Mouse (Mus musculus) frontal cortex, adult (tissue): Measurements from ENCODE around the gene Ankrd31.
"Not testable (repeated sequence)": the region's sequence is repeated elsewhere in the genome, so short reads cannot be mapped to it uniquely, and the experiment has no call there.

Experiments
- ATAC-seq: cut with Nextera tagmentation; 2 replicates; pipeline ENCODE4 v1.9.2; 2017; ENCODE audit warnings: mild to moderate bottlenecking, moderate library complexity, mixed read lengths; ENCODE audit not compliant: low TSS enrichment

Ankrd31 gene

DNA sequence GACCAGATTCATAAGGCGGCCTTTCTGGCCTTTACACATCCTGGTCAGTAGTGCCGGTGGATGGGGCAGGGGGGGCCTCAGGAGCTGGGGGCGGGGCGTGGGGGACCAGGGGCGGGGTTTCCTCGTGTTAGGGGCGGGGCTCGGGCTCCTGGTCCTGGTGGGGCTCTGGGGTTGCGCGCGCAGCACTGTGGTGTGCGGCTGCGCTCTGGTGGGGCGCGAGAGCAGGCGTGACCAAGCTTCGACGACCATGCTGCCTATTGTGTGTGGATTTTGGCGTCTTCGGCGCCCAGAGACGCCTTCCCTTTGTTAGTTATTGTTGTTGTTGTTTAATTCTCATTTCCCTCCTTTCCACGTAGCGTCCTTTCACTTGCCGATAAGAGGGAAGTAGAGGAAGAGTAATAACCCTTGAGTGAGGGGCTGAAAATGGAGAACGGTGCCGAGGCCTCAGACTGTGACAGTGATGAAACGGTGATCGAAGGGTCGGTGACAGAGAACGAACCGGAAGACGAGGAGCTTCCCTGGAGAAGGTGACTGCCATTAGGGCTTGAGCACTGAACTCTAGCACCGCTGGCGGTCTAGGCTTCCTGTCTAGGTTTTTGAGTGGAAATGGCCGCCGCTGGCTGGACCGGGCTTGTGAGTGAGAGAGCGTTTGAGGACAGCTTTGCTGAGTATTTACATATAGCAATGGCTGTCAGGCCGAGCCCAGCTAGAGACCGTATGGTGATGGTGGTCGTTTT, at the start of gene Ankrd31:
Gene Ankrd31, plus strand, starts transcription at position 164 of the 737 bp plus-strand sequence.
- no peak for ATAC-seq

DNA sequence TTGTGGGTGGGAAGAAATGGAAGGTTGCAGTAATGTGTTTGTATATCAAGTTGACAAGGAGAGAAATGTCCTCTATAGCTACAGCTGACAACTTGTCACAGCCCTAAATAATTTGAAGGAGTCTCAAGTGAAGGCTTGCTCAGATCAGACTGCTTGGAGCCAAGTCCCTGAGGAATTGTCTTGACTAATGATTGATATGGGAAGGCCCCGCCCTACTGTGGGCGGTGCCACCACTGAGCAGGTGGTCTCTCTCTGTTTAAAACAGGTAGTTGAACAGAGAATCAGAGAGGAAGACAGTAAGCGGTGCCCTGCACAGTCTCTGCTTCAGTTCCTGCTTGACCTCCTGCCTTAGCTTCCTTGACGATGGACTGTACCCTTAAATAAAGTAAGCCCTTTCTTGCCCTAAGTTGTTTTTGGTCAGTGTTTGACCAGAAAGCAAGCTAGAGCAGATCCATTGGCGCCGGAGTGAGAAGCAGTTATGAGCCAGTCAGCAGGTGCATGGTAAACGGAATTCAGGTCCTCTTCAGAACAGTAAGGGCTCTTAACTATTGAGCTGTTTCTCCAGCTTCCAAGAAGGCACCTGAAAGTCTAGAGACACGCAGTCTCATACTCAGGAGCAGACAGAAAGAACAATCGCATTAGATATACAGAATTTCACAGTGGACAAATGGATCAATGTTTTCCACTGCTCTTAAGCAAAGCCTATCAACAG, 45.3 kb upstream of the Ankrd31 start:
- ATAC-seq = no peak

DNA sequence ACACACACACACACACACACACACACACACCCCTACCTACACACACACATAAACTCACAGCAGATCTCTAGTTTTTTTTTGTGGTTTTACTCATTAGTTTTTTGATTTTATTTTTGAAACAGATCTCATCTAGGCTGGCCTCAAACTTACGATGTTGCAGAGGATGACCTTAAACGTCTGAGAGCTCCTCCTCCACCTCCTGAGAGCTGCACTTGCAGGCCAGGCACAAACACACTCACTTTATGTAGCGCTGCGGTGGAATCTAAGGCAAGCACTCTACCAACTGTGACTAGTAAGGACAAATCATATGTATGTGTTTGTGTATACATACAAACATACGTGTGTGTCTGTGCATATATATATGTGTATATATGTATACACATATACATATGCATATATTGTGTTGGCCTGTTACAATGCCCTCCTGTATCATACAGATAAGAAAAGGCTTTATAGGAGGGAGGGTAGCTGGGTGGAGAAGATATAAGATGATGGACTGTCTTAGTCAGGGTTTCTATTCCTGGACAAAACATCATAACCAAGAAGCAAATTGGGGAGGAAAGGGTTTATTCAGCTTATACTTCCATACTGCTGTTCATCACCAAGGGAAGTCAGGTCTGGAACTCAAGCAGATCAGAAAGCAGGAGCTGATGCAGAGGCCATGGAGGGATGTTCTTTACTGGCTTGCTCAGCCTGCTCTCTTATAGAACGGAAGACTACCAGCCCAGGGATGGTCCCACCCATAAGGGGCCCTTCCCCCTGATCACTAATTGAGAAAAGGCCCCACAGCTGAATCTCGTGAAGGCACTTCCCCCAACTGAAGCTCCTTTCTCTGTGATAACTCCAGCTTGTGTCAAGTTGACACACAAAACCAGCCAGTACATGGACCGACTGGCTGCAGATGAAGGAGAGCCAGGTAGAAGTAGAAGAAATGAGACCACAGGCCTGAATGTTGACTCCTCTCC, 38.5 kb upstream of the Ankrd31 start:
- no peak for ATAC-seq

GRCm38 (mm10) chr13:96716311-96716710, 31.8 kb upstream of the Ankrd31 start:
- ATAC-seq = no peak

DNA sequence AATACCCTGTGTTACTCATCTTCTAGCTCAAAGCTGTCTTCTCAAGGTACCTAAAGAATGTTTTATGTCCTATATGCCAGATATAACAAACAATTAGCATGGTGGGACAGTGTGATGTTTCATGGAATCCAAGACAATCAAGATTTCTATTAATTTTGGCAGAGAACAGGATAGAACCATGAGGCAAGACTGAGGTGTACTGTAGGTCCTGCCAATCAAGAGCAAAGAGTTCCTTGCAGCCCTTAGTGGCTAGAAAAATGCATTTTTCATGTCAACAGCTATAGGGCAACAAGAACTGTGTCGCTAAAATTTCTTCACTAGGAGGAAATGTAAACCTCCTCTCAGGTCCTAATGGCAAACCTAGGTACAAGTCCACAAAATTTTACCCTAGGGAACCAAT, 30.3 kb upstream of the Ankrd31 start:
- ATAC-seq = no peak

DNA sequence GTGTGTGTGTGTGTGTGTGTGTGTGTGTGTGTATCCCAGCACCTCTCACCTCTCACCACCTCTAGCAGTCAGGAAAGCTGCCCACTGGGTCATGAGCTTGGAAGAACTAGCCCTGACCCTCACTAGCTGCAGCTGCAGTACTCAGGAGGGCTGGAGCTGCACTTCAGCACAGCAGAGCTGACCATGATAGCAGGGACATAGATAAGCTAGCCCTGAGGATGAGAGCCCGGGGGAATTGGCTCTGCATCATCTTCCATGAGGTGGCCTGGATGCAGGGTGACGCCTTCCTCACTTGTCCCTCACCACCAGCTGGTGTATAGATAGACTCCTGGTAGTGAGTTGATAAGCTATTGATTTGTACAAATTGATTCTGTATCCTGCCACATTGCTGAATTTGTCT, 28.1 kb upstream of the Ankrd31 start:
- no peak for ATAC-seq

- no peak for ATAC-seq
Measured at GRCm38 (mm10) chr13:96728289-96728688, 19.8 kb upstream of the Ankrd31 start.

- no peak for ATAC-seq
Measured at GRCm38 (mm10) chr13:96729146-96729545, 18.9 kb upstream of the Ankrd31 start.

GRCm38 (mm10) chr13:96730116-96730515, 18.0 kb upstream of the Ankrd31 start:
- ATAC-seq = no peak

DNA sequence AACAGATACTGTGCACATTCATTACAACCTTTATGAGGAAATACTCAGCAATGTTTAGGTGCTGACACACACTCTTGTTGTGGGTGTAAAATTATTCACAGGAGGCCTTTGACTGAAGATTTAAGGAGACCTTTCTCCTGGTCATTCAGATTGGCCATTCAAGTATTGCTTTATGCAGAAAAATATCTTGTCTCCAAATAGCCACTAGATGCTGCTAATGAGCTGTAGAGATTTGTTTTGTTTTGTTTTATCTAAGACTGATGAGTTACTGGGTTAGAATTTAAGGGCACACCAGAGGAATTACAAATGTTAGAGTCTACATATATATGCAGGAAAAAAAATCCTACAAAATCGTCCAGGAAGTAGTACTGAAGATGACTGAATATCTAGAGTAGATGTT, 12.9 kb upstream of the Ankrd31 start:
- no peak for ATAC-seq

DNA sequence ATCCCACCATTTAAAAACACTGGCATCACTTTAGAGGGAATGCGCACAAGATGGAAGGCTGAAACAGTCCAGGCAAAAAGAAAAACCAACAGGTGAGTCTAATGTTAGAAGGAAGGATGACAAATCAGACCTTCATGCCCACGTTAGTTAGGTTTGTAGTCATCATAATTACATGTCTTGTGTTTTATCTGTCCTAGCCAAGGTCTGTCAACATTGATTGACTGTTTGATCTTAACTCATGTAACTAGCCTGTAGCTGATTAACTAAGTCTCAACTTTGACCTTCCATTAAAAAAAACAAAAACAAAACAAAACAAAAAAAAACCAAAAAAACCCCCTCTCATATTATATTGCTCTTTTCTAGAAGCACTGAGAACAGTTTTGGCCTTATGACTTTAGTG, 7.9 kb upstream of the Ankrd31 start:
- ATAC-seq = no peak

- ATAC-seq = no peak
Measured at GRCm38 (mm10) chr13:96742871-96743270, 5.2 kb upstream of the Ankrd31 start.

- no peak for ATAC-seq
Measured at GRCm38 (mm10) chr13:96746055-96746454, 2.0 kb upstream of the Ankrd31 start.

- no peak for ATAC-seq
Measured at GRCm38 (mm10) chr13:96749859-96750258, 1.8 kb downstream of the Ankrd31 start.

DNA sequence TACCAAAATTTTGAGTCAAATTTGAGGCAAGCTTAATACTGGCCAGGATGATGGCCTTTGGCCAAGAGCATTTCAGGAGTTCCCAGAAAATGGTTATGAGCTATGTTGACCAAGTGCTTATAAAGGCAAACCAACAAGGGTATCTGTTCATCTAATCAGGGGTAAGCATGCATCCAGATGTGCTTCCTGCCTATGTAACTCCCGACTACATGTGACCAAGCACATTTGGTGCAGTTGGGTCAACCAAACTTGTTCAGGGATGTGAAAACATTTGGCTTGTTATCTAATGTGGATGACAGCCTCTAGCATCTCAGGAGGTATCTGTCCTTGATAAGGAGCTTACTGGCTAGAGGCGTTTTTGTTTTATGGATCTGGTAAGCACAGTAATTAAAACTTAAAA, 12.8 kb downstream of the Ankrd31 start:
- no peak for ATAC-seq

DNA sequence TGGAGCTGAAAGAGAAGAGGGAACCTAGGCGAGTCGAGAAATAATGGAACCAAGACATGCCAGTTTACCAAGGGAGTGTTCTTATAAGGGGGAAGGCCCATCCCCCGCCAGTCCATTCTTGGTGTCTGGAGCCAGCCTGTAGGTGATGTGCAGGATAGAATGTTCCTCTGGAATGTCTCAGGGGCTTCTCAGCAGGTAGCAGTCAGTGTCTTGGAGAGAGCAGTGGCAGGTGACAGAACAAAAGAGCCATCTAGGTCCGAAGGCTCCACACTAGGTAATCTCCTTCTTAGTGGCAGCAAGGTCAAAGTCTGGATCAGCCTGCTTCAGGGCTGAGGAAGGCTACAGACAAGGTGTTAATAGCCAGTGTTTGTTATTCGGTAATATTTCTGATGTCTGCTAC, 38.0 kb downstream of the Ankrd31 start:
- ATAC-seq = not testable (repeated sequence)

GRCm38 (mm10) chr13:96793451-96793850, 45.4 kb downstream of the Ankrd31 start:
- no peak for ATAC-seq

DNA sequence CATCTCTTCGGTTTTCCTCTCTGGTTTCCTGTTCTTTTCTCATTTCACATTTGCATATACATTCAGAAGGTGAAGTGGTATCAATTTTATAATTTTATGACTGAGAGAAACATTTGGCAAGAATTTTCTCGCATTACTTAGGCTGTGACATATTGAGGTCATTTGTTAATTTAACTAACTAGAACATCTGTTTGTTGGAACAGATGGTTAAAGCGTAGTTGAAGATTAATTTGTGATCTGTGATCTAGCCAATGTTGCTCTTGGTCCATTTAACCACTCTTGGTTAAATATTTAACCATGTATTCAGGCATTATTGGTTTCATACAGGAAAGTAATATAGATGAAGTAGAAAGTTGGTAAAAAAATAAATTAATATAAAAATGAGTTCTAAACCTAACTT, 47.2 kb downstream of the Ankrd31 start:
- ATAC-seq = no peak

- ATAC-seq = no peak
Measured at GRCm38 (mm10) chr13:96797500-96797899, 49.4 kb downstream of the Ankrd31 start.

- no peak for ATAC-seq
Measured at GRCm38 (mm10) chr13:96849752-96850151, 101.7 kb downstream of the Ankrd31 start.

DNA sequence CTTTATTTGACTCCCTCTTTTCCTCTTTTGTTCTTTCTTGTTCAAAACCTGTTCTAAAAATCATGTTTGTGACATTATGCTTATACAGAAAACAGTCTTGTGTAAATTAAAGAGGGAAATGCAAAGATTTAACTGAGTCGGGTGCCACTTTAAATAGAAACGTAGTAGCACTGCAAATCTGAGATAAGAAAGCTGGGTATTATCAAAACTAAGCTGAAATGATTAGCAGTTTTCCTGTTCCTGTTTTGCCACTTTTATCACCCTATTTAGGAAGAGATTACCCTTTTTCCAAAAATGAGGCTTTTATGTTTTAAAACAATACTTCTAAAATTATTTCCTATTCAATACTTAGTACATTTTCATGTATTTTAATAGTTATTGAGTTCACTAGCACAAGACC, 104.1 kb downstream of the Ankrd31 start:
- no peak for ATAC-seq

DNA sequence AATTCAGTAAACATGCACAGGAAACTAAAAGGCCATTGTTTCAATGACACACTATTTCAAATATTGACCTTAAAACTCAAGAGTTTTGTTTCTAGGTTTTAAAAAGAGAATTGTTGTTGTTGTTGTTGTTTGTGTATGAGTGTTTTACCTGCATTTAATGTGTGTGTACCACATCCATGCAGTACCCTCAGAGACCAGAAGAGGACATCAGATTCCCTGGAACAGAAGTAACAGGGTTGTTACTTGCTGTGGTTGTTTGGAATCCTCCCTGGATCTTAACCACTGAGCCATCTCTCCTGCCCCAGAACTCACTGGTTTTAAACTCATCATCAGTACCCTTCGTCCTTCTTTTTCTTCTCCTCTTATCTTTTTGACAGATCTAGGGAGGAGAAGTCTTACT, 105.2 kb downstream of the Ankrd31 start:
- ATAC-seq = no peak
